Mouse (Mus musculus): ENCODE data around the gene Rasgef1b.

GRCm38 (mm10) chr5:99224571-99225011 is 504.3 kb downstream of the Rasgef1b start:
- TF ChIP-seq MAX (IDR thresholded peaks at IDR 0.05; ENCODE audit: low read depth): no peak
- no peak for TF ChIP-seq POLR2A (IDR thresholded peaks at IDR 0.05; ENCODE audit: insufficient read length, low read depth)
- no peak for TF ChIP-seq TCF12 (IDR thresholded peaks at IDR 0.05; ENCODE audit: insufficient read depth, poor library complexity, severe bottlenecking)
